Mouse (Mus musculus) heart, embryonic 11.5 days (tissue): ENCODE data around the gene Sfxn3. TPM values are rescaled to one million over a fixed set of nuclear protein-coding genes. Genes with fewer than 3 reads are reported as not detected.
"Not testable (repeated sequence)": the region's sequence is repeated elsewhere in the genome, so short reads cannot be mapped to it uniquely, and the experiment has no call there.

Source experiments
- ATAC-seq: fragments of 200-750 bp; cut with Nextera tagmentation; replicated peaks from 2 replicates; pipeline ENCODE4 v1.8.0; 2017; ENCODE audit warnings: moderate library complexity; ENCODE audit not compliant: insufficient number of reproducible peaks, low FRiP score, low TSS enrichment
- H3K27ac ChIP-seq: fragments of 300-500 bp; sonication (generic); 2 replicates; pipeline ENCODE4 v1.5.1; 2014; ENCODE audit warnings: mild to moderate bottlenecking, low read depth, low read length
- H3K27me3 ChIP-seq: fragments of 300-500 bp; sonication (generic); 2 replicates; pipeline ENCODE4 v1.6.1; 2014; ENCODE audit warnings: mild to moderate bottlenecking, low read length, mixed read lengths; ENCODE audit not compliant: control insufficient read depth, insufficient read depth
- H3K36me3 ChIP-seq: fragments of 300-500 bp; sonication (generic); 2 replicates; pipeline ENCODE4 v1.6.1; 2014; ENCODE audit warnings: mild to moderate bottlenecking, low read length, moderate library complexity, mixed read lengths; ENCODE audit not compliant: control insufficient read depth, insufficient read depth
- H3K4me1 ChIP-seq: fragments of 300-500 bp; sonication (generic); 2 replicates; pipeline ENCODE4 v1.6.1; 2014; ENCODE audit warnings: low read length; ENCODE audit not compliant: control insufficient read depth, insufficient read depth
- H3K4me2 ChIP-seq: fragments of 300-500 bp; sonication (generic); 2 replicates; pipeline ENCODE4 v1.6.1; 2014; ENCODE audit warnings: mild to moderate bottlenecking, moderate library complexity
- H3K4me3 ChIP-seq: fragments of 300-500 bp; sonication (generic); 2 replicates; pipeline ENCODE4 v1.5.1; 2014; ENCODE audit warnings: low read depth, low read length
- H3K9ac ChIP-seq: fragments of 300-500 bp; sonication (generic); 2 replicates; pipeline ENCODE4 v1.6.1; 2014; ENCODE audit warnings: mild to moderate bottlenecking, low read depth, low read length, moderate library complexity
- H3K9me3 ChIP-seq: fragments of 300-500 bp; sonication (generic); replicated peaks from 2 replicates; pipeline ENCODE4 v1.6.1; 2016; ENCODE audit warnings: low read length; ENCODE audit not compliant: control insufficient read depth
- WGBS: fragments of 180-500 bp; shearing (Covaris S2); extraction: QIAGEN DNeasy Blood & Tissue Kit; methylation state at CpG from one replicate; pipeline ENCODE4 v1.1.7; 2014; ENCODE audit not compliant: insufficient replicate concordance; 5-methylcytosine and 5-hydroxymethylcytosine counted together
- polyA plus RNA-seq: library from polyadenylated mRNA; unstranded; fragments of >200 nt; fragmentation: Nextera tagmentation; extraction: Ambion mirVana; gene quantifications from 2 replicates; pipeline ENCODE4 v1.2.1, GENCODE M21; 2014

Gene Sfxn3
- polyA plus RNA-seq, 1 experiment from 2014 or later = 16.0 TPM

GRCm38 (mm10) chr19:45032570-45033332 lies 14.6 kb upstream of the Sfxn3 start:
- Histone ChIP-seq H3K4me3 (no peak overlapping the region), H3K27ac (no peak overlapping the region), H3K27me3 (peaks cover 8% of the 10 kb centered on the region; the same call in 1 of the 2 replicates), H3K9me3 (no peaks in the 10 kb centered on the region), H3K36me3 (no peaks in the 10 kb centered on the region; the same call in 1 of the 2 replicates), H3K4me1 (peaks cover 15% of the 10 kb centered on the region), H3K4me2 (no peak overlapping the region), H3K9ac (no peak overlapping the region)
- no peak for ATAC-seq
- 50% methylated on average over 17 of the region's 17 CpGs for WGBS

DNA sequence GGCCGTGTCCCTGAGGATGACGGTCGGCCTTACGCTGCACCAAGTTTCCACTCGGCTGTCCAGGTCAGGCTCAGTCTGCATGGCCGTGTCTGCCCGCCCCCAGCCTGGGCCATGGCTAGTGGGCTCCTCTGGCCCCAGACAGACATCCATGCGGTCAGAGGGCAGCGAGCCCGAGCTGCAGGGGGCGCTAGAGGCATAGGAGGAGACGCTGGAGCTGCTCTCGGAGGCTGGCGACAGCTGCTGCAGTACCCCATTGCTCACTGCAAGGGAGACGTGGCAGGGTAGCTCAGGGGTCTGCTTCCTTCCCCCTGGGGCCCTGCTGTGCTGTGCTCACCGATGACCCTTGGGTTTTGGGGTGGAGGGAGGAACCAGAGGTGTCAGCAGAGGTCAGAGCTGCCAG lies 10.4 kb upstream of the Sfxn3 start:
- 0 out of 2 replicates have a peak, but pooled peaks have one; percentile 8 for ATAC-seq
- Histone ChIP-seq H3K27me3 (peaks cover 35% of the 10 kb centered on the region), H3K9me3 (no peaks in the 10 kb centered on the region), H3K4me1 (peaks cover 6% of the 10 kb centered on the region), H3K27ac (no peak overlapping the region), H3K4me2 (no peak overlapping the region), H3K9ac (no peak overlapping the region), H3K36me3 (no peaks in the 10 kb centered on the region), H3K4me3 (no peak overlapping the region)
- 31% methylated on average over 16 of the region's 16 CpGs for WGBS

GRCm38 (mm10) chr19:45038198-45038597 lies 9.1 kb upstream of the Sfxn3 start:
- peaks cover 39% of the 10 kb centered on the region for H3K27me3 ChIP-seq
- not testable (repeated sequence) for H3K36me3 ChIP-seq

DNA sequence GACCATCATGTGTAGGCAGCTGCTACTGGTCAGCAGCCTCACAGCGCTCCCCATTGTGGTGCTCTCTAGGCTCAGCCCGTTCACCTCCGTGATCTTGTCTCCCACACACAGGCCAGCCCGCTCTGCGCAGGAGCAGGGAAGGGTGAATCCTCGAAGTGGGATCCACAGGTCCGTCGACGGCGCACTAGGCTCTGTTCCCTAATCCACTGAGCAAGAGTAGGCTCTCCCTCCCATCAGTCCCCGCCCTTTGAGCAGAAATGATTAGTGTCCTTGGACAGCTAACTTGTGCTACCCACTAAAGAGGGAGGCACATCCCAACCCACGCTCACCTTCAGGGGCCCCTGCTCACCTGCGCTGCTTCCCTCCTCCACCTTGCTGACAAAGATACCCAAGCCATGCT lies 7.1 kb upstream of the Sfxn3 start:
- Histone ChIP-seq H3K36me3 (no peaks in the 10 kb centered on the region), H3K4me1 (no peaks in the 10 kb centered on the region), H3K9ac (no peak overlapping the region), H3K27ac (no peak overlapping the region), H3K4me3 (no peak overlapping the region), H3K9me3 (no peaks in the 10 kb centered on the region), H3K27me3 (peaks cover 57% of the 10 kb centered on the region), H3K4me2 (no peak overlapping the region)
- 39% methylated on average over 13 of the region's 13 CpGs for WGBS
- ATAC-seq = no peak

More at GRCm38 (mm10) chr19:45038198-45038597, 9.1 kb upstream of the Sfxn3 start:
- H3K27ac ChIP-seq, H3K9me3 ChIP-seq, ATAC-seq, H3K4me2 ChIP-seq, H3K9ac ChIP-seq, H3K4me1 ChIP-seq, H3K4me3 ChIP-seq: not testable (repeated sequence)
- WGBS = 86% methylated on average over 7 of the region's 7 CpGs

GRCm38 (mm10) chr19:45044389-45044927 lies 2.8 kb upstream of the Sfxn3 start:
- Histone ChIP-seq H3K9ac (no peak overlapping the region), H3K36me3 (no peaks in the 10 kb centered on the region), H3K9me3 (no peaks in the 10 kb centered on the region), H3K27me3 (peaks cover 57% of the 10 kb centered on the region), H3K27ac (no peak overlapping the region), H3K4me1 (peaks cover 14% of the 10 kb centered on the region), H3K4me2 (no peak overlapping the region), H3K4me3 (no peak overlapping the region)
- ATAC-seq = no peak
- WGBS = 55% methylated on average over 11 of the region's 11 CpGs

DNA sequence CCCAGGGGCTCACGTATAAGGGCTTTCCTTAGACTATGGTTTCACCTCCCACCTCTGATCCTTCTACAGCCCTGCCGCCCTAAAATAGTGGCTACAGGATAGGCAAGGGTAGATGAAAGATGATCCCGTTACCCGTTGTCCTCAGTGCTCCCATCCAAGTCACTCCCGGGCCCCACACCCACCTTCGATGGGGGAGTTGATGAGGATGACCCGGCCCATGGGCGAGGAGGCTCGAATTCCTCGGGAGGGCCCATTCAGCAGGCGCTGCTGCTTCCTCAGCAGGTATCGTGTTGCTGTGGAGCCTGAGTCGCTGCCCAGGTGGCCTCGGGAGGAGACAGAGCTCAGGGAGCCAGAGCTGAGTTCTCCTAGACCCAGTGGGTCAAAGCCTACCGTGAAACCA lies 2.1 kb upstream of the Sfxn3 start:
- Histone ChIP-seq H3K4me1 (peaks cover 14% of the 10 kb centered on the region), H3K4me2 (no peak overlapping the region), H3K27ac (no peak overlapping the region), H3K27me3 (peaks cover 49% of the 10 kb centered on the region), H3K36me3 (no peaks in the 10 kb centered on the region), H3K9ac (no peak overlapping the region), H3K9me3 (no peaks in the 10 kb centered on the region), H3K4me3 (no peak overlapping the region)
- 37% methylated on average over 15 of the region's 15 CpGs for WGBS
- no peak for ATAC-seq

GRCm38 (mm10) chr19:45045651-45046050 lies 1.7 kb upstream of the Sfxn3 start, which contains the start of gene Pdzd7:
Gene Pdzd7, minus strand, starts transcription at chr19:45045717.
- no peak for ATAC-seq
- Histone ChIP-seq H3K36me3 (no peaks in the 10 kb centered on the region), H3K4me2 (peak within 1 kb of the TSS; percentile 84), H3K27ac (no peak within 1 kb of the TSS), H3K9me3 (no peaks in the 10 kb centered on the region), H3K9ac (peak within 1 kb of the TSS; percentile 74; the same call in 1 of the 2 replicates), H3K4me1 (peaks cover 14% of the 10 kb centered on the region), H3K27me3 (peaks cover 45% of the 10 kb centered on the region), H3K4me3 (peak within 1 kb of the TSS; percentile 57)
- WGBS = 67% methylated on average over 5 of the region's 5 CpGs

DNA sequence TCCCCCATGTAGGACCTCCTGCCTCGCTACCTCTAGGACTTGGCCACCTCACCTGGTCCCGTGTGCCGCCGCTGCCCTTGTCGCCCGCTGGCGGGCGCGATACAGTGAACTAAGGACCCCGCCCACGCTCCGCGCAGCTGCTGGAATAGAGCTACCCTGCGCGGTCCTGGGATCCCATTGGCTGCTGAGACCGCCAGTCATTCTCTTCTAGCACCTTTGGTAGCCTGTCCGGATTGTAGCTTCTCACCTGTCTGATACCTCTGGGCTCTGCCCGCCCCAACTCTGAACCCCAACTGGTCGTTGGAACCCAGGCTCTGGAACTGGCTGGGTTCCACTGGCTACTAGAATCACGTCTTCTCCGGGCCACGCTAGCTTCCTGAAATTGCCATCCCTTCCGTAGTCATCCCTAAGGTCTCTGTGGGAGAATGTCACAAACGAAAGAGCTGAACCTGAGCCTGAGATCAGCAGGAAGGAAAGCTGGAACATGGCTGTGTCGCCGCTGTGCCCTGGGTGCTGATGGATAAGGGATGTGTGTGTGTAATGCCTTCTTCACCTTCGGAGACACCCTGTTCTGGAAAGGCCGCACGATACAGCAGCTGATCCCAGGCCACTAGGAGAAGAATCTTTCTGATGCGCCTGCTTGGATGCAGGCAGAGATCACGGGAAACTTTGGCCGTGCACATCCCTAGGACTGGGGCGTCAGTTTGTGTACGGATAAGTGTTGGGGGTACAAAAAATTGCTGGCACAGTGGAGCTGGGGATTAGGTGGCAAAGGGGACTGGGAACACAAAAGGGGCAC lies 581 bp upstream of the Sfxn3 start:
- WGBS = 3% methylated on average over 34 of the region's 34 CpGs
- ATAC-seq = 0 out of 2 replicates have a peak, but pooled peaks have one; percentile 33
- H3K27me3 ChIP-seq = peaks cover 37% of the 10 kb centered on the region
- no peaks in the 10 kb centered on the region for H3K36me3 ChIP-seq
- peak overlapping the region; percentile 84 for H3K4me2 ChIP-seq
- no peaks in the 10 kb centered on the region for H3K9me3 ChIP-seq
- H3K4me3 ChIP-seq = peak overlapping the region; percentile 57
- H3K4me1 ChIP-seq = peaks cover 14% of the 10 kb centered on the region
- peak overlapping the region; percentile 74 for H3K9ac ChIP-seq
- H3K27ac ChIP-seq = peak overlapping the region; percentile 78
